Mouse (Mus musculus) ES-E14 (cell line): ENCODE data around the gene Wdr5. TPM values are rescaled to one million over a fixed set of nuclear protein-coding genes. Genes with fewer than 3 reads are reported as not detected.
"Not testable (repeated sequence)": the region's sequence is repeated elsewhere in the genome, so short reads cannot be mapped to it uniquely, and the experiment has no call there.

ENCODE experiments used
- DNase-seq: peaks from one replicate; pipeline ENCODE4 v3.0.0-alpha.2; 2013; ENCODE audit warnings: low read depth, low spot score
- H3K27ac ChIP-seq: 2 replicates; pipeline ENCODE4 v1.5.1; 2012; ENCODE audit warnings: low read depth, mild to moderate bottlenecking, low read length, moderate library complexity, mixed read lengths; ENCODE audit not compliant: poor library complexity, insufficient read depth, severe bottlenecking
- H3K36me3 ChIP-seq: 2 replicates; pipeline ENCODE4 v1.6.1; 2012; ENCODE audit warnings: mild to moderate bottlenecking, low read length, moderate library complexity, mixed read lengths; ENCODE audit not compliant: control insufficient read depth, poor library complexity, insufficient read depth, severe bottlenecking
- H3K4me1 ChIP-seq, 2 experiments: fragments of 150-350 bp in 1 of 2; sonication (generic) in 1 of 2; 2 replicates each; pipeline ENCODE4 v1.6.1; 2012; ENCODE audit warnings: low read length in 2 of 2, mild to moderate bottlenecking in 1 of 2, mixed read lengths in 1 of 2; ENCODE audit not compliant: control insufficient read depth in 2 of 2, insufficient read depth in 2 of 2, poor library complexity in 1 of 2
- H3K4me3 ChIP-seq, 2 experiments: fragments of 150-350 bp in 1 of 2; sonication (generic) in 1 of 2; 2 replicates each; pipeline ENCODE4 v1.5.1; 2012; ENCODE audit warnings: low read length in 2 of 2, low read depth in 1 of 2, mild to moderate bottlenecking in 1 of 2, mixed read lengths in 1 of 2; ENCODE audit not compliant: insufficient read depth in 1 of 2, poor library complexity in 1 of 2, severe bottlenecking in 1 of 2
- H3K9ac ChIP-seq: 2 replicates; pipeline ENCODE4 v1.6.1; 2012; ENCODE audit warnings: low read depth, mild to moderate bottlenecking, low read length, mixed read lengths; ENCODE audit not compliant: poor library complexity, insufficient read depth, severe bottlenecking
- H3K9me3 ChIP-seq: fragments of 150-350 bp; sonication (generic); 2 replicates; pipeline ENCODE4 v1.6.1; 2012; ENCODE audit warnings: low read depth, mild to moderate bottlenecking, low read length; ENCODE audit not compliant: control insufficient read depth, insufficient read depth
- CHD2 ChIP-seq: IDR thresholded peaks from 2 replicates; pipeline ENCODE4 v1.6.1; 2014; ENCODE audit warnings: mild to moderate bottlenecking, low read depth, low read length, inconsistent platforms
- HCFC1 ChIP-seq: IDR thresholded peaks from 2 replicates; pipeline ENCODE4 v1.6.1; 2012; ENCODE audit warnings: low read length, inconsistent platforms, borderline replicate concordance; ENCODE audit not compliant: insufficient read depth
- MAFK ChIP-seq: IDR thresholded peaks from 2 replicates; pipeline ENCODE4 v1.6.1; 2014; ENCODE audit warnings: mild to moderate bottlenecking, low read depth, low read length, inconsistent platforms; ENCODE audit not compliant: insufficient read depth
- ZC3H11A ChIP-seq: IDR thresholded peaks from 2 replicates; pipeline ENCODE4 v1.6.1; 2012; ENCODE audit warnings: low read depth, mild to moderate bottlenecking, inconsistent platforms, low read length, borderline replicate concordance
- ZNF384 ChIP-seq: IDR thresholded peaks from 2 replicates; pipeline ENCODE4 v1.6.1; 2012; ENCODE audit warnings: low read depth, low read length, inconsistent platforms
- in situ Hi-C, 2 experiments: fragments of 600-800 bp; cut with MboI; formaldehyde crosslinking; loops; one replicate each; pipeline ENCODE4 v1.15.1; 2025; ENCODE audit warnings: low sequenced_read_pairs in 2 of 2, inconsistent platforms in 1 of 2; ENCODE audit not compliant: unreplicated experiment in 2 of 2
- total RNA-seq: library from RNA; depleted of rRNA; stranded (reverse); fragments of 300-350 nt; gene quantifications from 2 replicates; pipeline ENCODE4 v1.2.3, GENCODE M21; 2012

Gene Wdr5
- total RNA-seq, 1 experiment: 106 TPM

GRCm38 (mm10) chr2:27544613-27545012, 29.7 kb downstream of the Wdr5 start:
- Histone ChIP-seq H3K27ac (peak overlapping the region; percentile 62), H3K9me3 (no peaks in the 10 kb centered on the region), H3K9ac (0 out of 2 replicates have a peak overlapping the region, but pooled peaks have one; percentile 13), H3K4me1 (peaks cover 0 to 9% of the 10 kb centered on the region in 2 experiments; a peak in 1 of 4 replicates), H3K36me3 (peaks cover 8% of the 10 kb centered on the region), H3K4me3 (0 out of 4 replicates have a peak overlapping the region, but pooled peaks of 1 of the 2 experiments have one; percentile 19)
- DNase-seq: no peak
- TF ChIP-seq CHD2 (no peak), ZC3H11A (no peak), MAFK (no peak), HCFC1 (no peak), ZNF384 (no peak)
- in situ Hi-C loops: no loop called here

DNA sequence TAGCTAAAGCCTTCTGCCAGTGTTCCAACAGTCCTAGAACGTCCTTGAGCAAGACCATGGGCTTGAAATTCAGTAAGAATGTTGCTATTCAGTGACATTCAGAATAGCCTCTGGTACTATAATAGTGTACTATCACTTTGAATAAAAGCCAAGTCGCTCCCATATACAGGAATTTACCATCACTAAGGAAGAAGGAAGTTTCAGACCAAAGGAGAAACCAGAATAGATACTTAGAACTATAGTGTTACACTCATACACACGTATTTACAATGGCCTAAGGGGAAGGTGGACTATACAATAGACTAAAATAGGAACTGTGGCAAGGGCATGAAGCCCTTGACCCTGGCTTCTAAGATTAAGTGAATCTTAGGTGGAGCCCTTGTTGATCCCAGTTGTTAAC, 30.6 kb downstream of the Wdr5 start:
- H3K9ac ChIP-seq, H3K4me3 ChIP-seq, H3K27ac ChIP-seq, in situ Hi-C loops, H3K4me1 ChIP-seq, H3K36me3 ChIP-seq, H3K9me3 ChIP-seq, DNase-seq: not testable (repeated sequence)

DNA sequence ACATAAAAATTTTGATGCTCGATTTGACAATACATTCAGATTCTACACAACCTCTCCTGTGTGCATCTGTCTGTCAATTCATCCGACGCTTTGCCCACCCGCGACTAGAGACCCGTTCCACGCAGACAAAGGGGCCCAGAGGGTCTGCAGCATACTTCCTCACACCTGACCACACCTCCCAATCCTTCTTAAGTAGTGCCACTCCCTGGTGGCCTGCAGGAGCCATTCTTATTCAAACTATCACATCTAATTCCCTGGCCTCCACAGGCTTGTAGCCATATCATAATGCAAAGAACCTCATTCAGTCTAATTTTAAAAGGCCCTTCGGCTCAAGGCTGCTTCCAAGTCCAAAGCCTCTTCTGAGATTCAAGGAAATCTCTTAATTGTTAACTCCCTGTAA, 31.1 kb downstream of the Wdr5 start:
- H3K9me3 ChIP-seq, H3K36me3 ChIP-seq, H3K4me3 ChIP-seq, H3K4me1 ChIP-seq, in situ Hi-C loops, H3K9ac ChIP-seq: not testable (repeated sequence)
- 0 out of 2 replicates have a peak, but pooled peaks have one; percentile 27 for TF ChIP-seq CHD2
- H3K27ac ChIP-seq: peak overlapping the region; percentile 93
- peak; percentile 86 for DNase-seq

DNA sequence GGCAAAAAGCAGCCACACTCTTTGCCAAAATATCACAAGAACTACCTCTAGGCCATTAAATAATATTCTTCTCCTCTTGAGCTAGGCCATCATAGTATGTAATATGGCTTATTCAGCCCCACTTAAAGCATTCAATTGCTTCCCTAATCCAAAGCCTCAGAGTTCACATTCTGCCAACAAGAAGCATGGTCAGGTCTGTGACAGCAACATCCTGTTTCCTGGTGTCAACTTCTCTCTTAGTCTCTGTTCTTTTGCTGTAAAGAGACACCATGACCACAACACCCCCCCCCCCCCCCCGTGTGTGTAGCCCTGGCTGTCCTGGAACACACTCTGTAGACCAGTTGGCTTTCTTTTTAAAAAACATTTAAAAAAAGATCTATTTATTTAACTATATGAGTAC, 32.4 kb downstream of the Wdr5 start:
- Histone ChIP-seq H3K4me1 (peaks cover 0 to 2% of the 10 kb centered on the region in 2 experiments; a peak in 1 of 4 replicates), H3K9me3 (no peaks in the 10 kb centered on the region), H3K4me3 (no peak overlapping the region), H3K9ac (no peak overlapping the region), H3K36me3 (peaks cover 8% of the 10 kb centered on the region), H3K27ac (no peak overlapping the region; the same call in 1 of the 2 replicates)
- no peak for TF ChIP-seq CHD2
- TF ChIP-seq MAFK: no peak
- in situ Hi-C loops: no loop called here
- no peak for DNase-seq

- Histone ChIP-seq H3K36me3 (peaks cover 3% of the 10 kb centered on the region), H3K4me3 (no peak overlapping the region), H3K9ac (no peak overlapping the region), H3K4me1 (peaks cover 0 to 2% of the 10 kb centered on the region in 2 experiments; a peak in 1 of 4 replicates), H3K9me3 (no peaks in the 10 kb centered on the region), H3K27ac (no peak overlapping the region)
- in situ Hi-C loops: no loop called here
- TF ChIP-seq MAFK (no peak), ZC3H11A (no peak), ZNF384 (peak; percentile 32; the same call in 1 of the 2 replicates), HCFC1 (no peak), CHD2 (no peak)
- DNase-seq: no peak
Measured at GRCm38 (mm10) chr2:27547986-27548385, 33.0 kb downstream of the Wdr5 start.
